Mouse (Mus musculus) embryonic fibroblast, embryonic 13.5 days (primary cell): ENCODE measurements around the gene Adamts14.

Source experiments
- CTCF ChIP-seq: IDR thresholded peaks from 2 replicates; pipeline ENCODE4 v1.5.1; 2011; ENCODE audit warnings: mild to moderate bottlenecking, control low read depth, low read length, moderate library complexity, borderline replicate concordance; ENCODE audit not compliant: insufficient read depth
- POLR2A ChIP-seq: IDR thresholded peaks from 2 replicates; pipeline ENCODE4 v1.6.1; 2011; ENCODE audit warnings: low read depth, mild to moderate bottlenecking, control low read depth, low read length, moderate library complexity

GRCm38 (mm10) chr10:61273081-61273843, at the start of gene Adamts14:
- TF ChIP-seq POLR2A (peak; percentile 22), CTCF (no peak)
